Mouse (Mus musculus): ENCODE measurements around the gene Gpr153. TPM values are rescaled to one million over a fixed set of nuclear protein-coding genes. Genes with fewer than 3 reads are reported as not detected.

Gpr153 gene
- polyA plus RNA-seq, 1 experiment from 2014 or later: 13.9 TPM

DNA sequence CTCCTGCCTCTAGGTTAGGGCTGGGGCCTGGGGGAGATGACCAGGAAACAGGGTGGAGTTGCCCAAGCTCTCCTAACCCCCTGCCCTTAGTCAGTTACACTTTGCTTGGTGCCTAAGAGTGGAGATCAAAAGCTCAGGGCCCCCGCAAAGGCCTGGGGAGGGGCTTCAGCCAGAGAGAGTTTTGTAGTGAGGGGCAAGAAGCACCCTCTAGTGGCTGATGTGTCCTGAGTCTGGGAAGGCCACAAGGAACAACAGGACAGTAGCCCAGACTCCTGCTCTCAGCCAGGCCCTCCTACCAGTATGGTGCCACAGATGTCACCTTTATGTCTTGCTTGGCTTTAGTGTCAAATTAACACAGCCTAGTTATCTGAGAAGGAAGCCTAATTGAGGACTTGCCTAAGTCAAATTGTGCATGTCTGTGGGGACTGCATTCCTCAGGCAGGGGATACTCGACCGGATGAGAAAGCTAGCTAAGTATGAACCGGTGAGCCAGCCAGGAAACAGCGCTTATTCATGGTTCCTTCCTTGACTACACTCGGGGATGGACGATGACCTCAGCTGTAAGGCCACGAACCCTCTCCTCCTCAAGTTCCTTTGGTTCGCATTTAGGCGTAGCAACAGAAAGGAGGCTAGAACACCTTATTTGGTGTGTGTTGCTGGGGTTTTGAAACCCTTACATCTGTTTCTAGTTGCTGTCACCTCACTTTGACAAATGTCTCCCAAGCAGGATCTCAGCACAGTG is 20.3 kb downstream of the Gpr153 start:
- Histone ChIP-seq H3K9me3 (no peaks in the 10 kb centered on the region), H3K27me3 (replicated peaks) (peaks cover 57% of the 10 kb centered on the region), H3K36me3 (no peaks in the 10 kb centered on the region), H3K9ac (no peak overlapping the region), H3K4me1 (peaks cover 57% of the 10 kb centered on the region), H3K27ac (no peak overlapping the region), H3K4me2 (replicated peaks) (no peak overlapping the region), H3K4me3 (no peak overlapping the region)
- WGBS: 49% methylated on average over 10 of the region's 10 CpGs
- no peak for ATAC-seq (ENCODE audit: low FRiP score, low read depth)

DNA sequence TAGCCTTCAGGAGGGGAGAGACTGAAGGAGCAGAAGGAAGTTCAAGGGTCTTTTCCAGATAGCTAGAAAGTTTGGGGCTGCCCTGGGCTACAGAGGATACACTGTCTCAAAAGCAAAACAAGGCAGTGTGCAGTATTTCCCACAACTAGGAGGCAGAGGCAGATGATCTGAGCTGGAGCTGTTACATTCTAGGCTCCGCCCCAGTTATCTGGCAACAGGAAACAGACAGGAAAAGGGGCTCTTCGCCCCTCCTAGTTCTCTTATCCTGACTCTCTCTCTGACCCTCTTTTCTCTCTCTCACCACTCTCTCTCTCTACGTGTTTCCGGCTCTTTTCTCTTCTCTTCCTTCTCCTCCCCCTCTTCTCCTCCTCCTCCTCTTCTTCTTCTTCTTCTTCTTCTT is 21.9 kb downstream of the Gpr153 start:
- Histone ChIP-seq H3K27me3 (replicated peaks) (peaks cover 42% of the 10 kb centered on the region), H3K36me3 (peaks cover 13% of the 10 kb centered on the region), H3K4me2 (replicated peaks) (0 out of 2 replicates have a peak overlapping the region, but pooled peaks have one; percentile 9), H3K4me3 (no peak overlapping the region), H3K9me3 (no peaks in the 10 kb centered on the region), H3K4me1 (peaks cover 43% of the 10 kb centered on the region), H3K9ac (no peak overlapping the region), H3K27ac (no peak overlapping the region)
- ATAC-seq (ENCODE audit: low FRiP score, low read depth): no peak
- 47% methylated on average over 4 of the region's 4 CpGs for WGBS

- no peak for ATAC-seq (ENCODE audit: low FRiP score, low read depth)
- 18% methylated on average over 8 of the region's 8 CpGs for WGBS
Measured at GRCm38 (mm10) chr4:152296371-152296770, 22.3 kb downstream of the Gpr153 start.

GRCm38 (mm10) chr4:152296874-152297861 is 23.1 kb downstream of the Gpr153 start, which contains the start of gene Icmt:
Gene Icmt, plus strand, starts transcription at chr4:152297227.
- Histone ChIP-seq H3K9ac (peak within 1 kb of the TSS; percentile 95), H3K4me2 (replicated peaks) (peak within 1 kb of the TSS; percentile 97), H3K4me1 (peaks cover 30% of the 10 kb centered on the region), H3K36me3 (peaks cover 20% of the 10 kb centered on the region), H3K9me3 (no peaks in the 10 kb centered on the region), H3K27me3 (replicated peaks) (peaks cover 29% of the 10 kb centered on the region), H3K27ac (peak within 1 kb of the TSS; percentile 26; the same call in 1 of the 2 replicates), H3K4me3 (peak within 1 kb of the TSS; percentile 95)
- under 1% methylated on average over 119 of the region's 119 CpGs for WGBS
- peak; percentile 95 for ATAC-seq (ENCODE audit: low FRiP score, low read depth)

More at GRCm38 (mm10) chr4:152296371-152296770, 22.3 kb downstream of the Gpr153 start:
- Histone ChIP-seq H3K36me3 (peaks cover 18% of the 10 kb centered on the region), H3K4me1 (peaks cover 38% of the 10 kb centered on the region), H3K27me3 (replicated peaks) (peaks cover 37% of the 10 kb centered on the region), H3K4me3 (peak overlapping the region; percentile 95; the same call in 1 of the 2 replicates), H3K9me3 (no peaks in the 10 kb centered on the region), H3K9ac (0 out of 2 replicates have a peak overlapping the region, but pooled peaks have one; percentile 40), H3K4me2 (replicated peaks) (peak overlapping the region; percentile 97), H3K27ac (no peak overlapping the region)

DNA sequence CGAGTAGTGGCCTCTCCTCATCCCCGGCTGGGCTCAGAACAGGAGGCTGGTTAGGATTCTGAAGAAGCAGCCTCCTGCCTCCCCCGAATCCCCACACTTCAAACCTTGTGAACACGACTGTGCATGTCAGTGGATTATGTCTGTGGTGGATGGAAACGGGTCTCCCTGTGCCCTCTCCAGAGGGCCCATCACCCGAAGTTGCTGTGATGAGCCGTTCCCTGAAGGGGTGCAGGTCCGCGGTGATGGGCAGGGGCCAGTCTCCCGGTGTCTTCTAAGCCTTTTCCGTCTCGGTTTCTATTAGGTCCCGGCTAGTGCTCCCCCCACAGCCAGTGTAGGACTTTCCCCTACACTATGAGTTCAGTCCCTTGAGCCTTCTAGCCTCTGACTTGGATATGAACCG is 24.8 kb downstream of the Gpr153 start:
- Histone ChIP-seq H3K36me3 (peaks cover 33% of the 10 kb centered on the region), H3K9ac (peak overlapping the region; percentile 22; the same call in 1 of the 2 replicates), H3K27me3 (replicated peaks) (peaks cover 17% of the 10 kb centered on the region), H3K4me2 (replicated peaks) (0 out of 2 replicates have a peak overlapping the region, but pooled peaks have one; percentile 97), H3K4me3 (no peak overlapping the region), H3K4me1 (peaks cover 14% of the 10 kb centered on the region), H3K9me3 (no peaks in the 10 kb centered on the region), H3K27ac (no peak overlapping the region)
- whole genome bisulfite sequencing: 87% methylated on average over 14 of the region's 14 CpGs
- ATAC-seq (ENCODE audit: low FRiP score, low read depth): no peak

DNA sequence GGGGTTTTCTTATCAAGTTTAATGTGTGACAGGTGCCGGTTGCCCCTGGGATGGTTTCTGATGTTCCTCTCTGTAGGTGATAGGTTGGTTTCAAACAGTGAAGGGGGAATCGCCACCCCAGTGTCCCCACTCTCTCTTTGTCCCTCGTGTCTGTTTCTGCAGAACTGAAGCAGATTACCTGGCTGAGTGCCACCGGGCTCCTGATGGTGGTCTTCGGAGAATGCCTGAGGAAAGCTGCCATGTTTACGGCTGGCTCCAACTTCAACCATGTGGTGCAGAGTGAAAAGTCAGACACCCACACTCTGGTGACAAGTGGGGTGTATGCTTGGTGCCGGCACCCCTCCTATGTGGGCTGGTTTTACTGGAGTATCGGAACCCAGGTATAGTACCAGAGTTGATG is 26.3 kb downstream of the Gpr153 start:
- Histone ChIP-seq H3K9me3 (no peaks in the 10 kb centered on the region), H3K9ac (no peak overlapping the region), H3K36me3 (peaks cover 45% of the 10 kb centered on the region), H3K27me3 (replicated peaks) (peaks cover 7% of the 10 kb centered on the region), H3K4me1 (peaks cover 10% of the 10 kb centered on the region), H3K4me3 (no peak overlapping the region), H3K4me2 (replicated peaks) (no peak overlapping the region), H3K27ac (no peak overlapping the region)
- ATAC-seq (ENCODE audit: low FRiP score, low read depth): no peak
- WGBS: 95% methylated on average over 8 of the region's 8 CpGs

- 81% methylated on average over 11 of the region's 11 CpGs for WGBS
- no peak for ATAC-seq (ENCODE audit: low FRiP score, low read depth)
Measured at GRCm38 (mm10) chr4:152302012-152302411, 28.0 kb downstream of the Gpr153 start.

GRCm38 (mm10) chr4:152303172-152303571 is 29.1 kb downstream of the Gpr153 start:
- H3K4me1 ChIP-seq: peaks cover 12% of the 10 kb centered on the region; the same call in 1 of the 2 replicates
- 92% methylated on average over 10 of the region's 10 CpGs for WGBS
- H3K27ac ChIP-seq: no peak overlapping the region
- H3K36me3 ChIP-seq: peaks cover 45% of the 10 kb centered on the region
- no peak overlapping the region for H3K4me3 ChIP-seq
- no peak overlapping the region for H3K4me2 ChIP-seq (replicated peaks)
- no peaks in the 10 kb centered on the region for H3K27me3 ChIP-seq (replicated peaks)
- no peaks in the 10 kb centered on the region for H3K9me3 ChIP-seq
- no peak for ATAC-seq (ENCODE audit: low FRiP score, low read depth)
- H3K9ac ChIP-seq: no peak overlapping the region

More at GRCm38 (mm10) chr4:152302012-152302411, 28.0 kb downstream of the Gpr153 start:
- Histone ChIP-seq H3K4me3 (no peak overlapping the region), H3K9me3 (no peaks in the 10 kb centered on the region), H3K4me1 (peaks cover 18% of the 10 kb centered on the region), H3K9ac (no peak overlapping the region), H3K27me3 (replicated peaks) (no peaks in the 10 kb centered on the region), H3K27ac (no peak overlapping the region), H3K4me2 (replicated peaks) (no peak overlapping the region), H3K36me3 (peaks cover 45% of the 10 kb centered on the region)

DNA sequence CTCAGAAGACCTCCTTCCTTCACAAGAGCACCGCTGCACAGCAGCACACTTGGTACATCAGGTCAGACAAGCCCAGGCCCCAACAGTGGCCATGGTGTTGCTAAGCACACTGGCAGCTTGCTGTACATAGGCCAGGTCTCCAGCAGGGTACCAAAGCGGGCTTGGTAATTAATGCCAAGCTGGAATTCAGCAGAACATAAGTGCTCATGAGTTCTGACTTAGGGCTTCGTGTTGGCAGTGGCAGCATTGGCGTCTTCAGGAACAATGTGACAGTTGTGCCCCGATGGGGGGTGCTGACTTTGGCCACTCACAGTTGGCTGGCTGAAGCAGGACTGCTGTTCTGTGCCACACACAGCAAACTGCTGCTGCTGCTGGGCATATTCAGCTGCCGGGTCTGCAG is 30.7 kb downstream of the Gpr153 start:
- H3K4me3 ChIP-seq: no peak overlapping the region
- H3K9me3 ChIP-seq: no peaks in the 10 kb centered on the region
- H3K27ac ChIP-seq: no peak overlapping the region
- H3K4me2 ChIP-seq (replicated peaks): no peak overlapping the region
- peaks cover 49% of the 10 kb centered on the region for H3K36me3 ChIP-seq
- H3K9ac ChIP-seq: no peak overlapping the region
- no peak for ATAC-seq (ENCODE audit: low FRiP score, low read depth)
- peaks cover 6% of the 10 kb centered on the region for H3K27me3 ChIP-seq (replicated peaks)
- H3K4me1 ChIP-seq: peaks cover 8% of the 10 kb centered on the region; the same call in 1 of the 2 replicates
- WGBS: 93% methylated on average over 6 of the region's 6 CpGs

GRCm38 (mm10) chr4:152305991-152306390 is 32.0 kb downstream of the Gpr153 start:
- H3K4me2 ChIP-seq (replicated peaks): no peak overlapping the region
- peaks cover 37% of the 10 kb centered on the region for H3K36me3 ChIP-seq
- H3K4me1 ChIP-seq: peaks cover 8% of the 10 kb centered on the region; the same call in 1 of the 2 replicates
- H3K9me3 ChIP-seq: no peaks in the 10 kb centered on the region
- no peak overlapping the region for H3K9ac ChIP-seq
- no peak overlapping the region for H3K27ac ChIP-seq
- 73% methylated on average over 6 of the region's 6 CpGs for WGBS
- ATAC-seq (ENCODE audit: low FRiP score, low read depth): no peak
- H3K4me3 ChIP-seq: no peak overlapping the region
- H3K27me3 ChIP-seq (replicated peaks): peaks cover 19% of the 10 kb centered on the region

DNA sequence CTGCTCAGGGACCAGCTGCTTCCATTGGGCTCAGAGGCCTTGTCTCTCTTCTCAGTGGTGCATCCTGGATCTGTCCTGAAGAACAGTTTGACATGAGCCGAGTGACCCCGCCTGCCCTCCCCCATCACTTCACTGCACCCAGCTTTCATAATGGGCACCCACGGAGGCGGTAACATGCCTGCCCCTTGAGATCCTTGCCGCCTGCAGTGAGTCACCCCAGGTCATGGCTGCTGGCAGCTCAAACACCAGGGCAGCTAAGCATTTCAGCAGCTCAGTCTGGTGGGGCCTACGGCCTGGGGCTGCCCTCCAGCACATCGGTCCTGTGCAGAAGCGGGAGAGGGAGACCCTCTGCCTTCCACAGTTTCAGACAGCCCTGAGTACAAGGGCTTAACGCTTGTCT is 33.5 kb downstream of the Gpr153 start:
- H3K27me3 ChIP-seq (replicated peaks): peaks cover 35% of the 10 kb centered on the region
- no peak for ATAC-seq (ENCODE audit: low FRiP score, low read depth)
- H3K4me1 ChIP-seq: peaks cover 8% of the 10 kb centered on the region; the same call in 1 of the 2 replicates
- 84% methylated on average over 9 of the region's 9 CpGs for WGBS
- H3K27ac ChIP-seq: no peak overlapping the region
- peaks cover 30% of the 10 kb centered on the region for H3K36me3 ChIP-seq
- no peaks in the 10 kb centered on the region for H3K9me3 ChIP-seq
- H3K4me3 ChIP-seq: no peak overlapping the region
- no peak overlapping the region for H3K4me2 ChIP-seq (replicated peaks)
- no peak overlapping the region for H3K9ac ChIP-seq

DNA sequence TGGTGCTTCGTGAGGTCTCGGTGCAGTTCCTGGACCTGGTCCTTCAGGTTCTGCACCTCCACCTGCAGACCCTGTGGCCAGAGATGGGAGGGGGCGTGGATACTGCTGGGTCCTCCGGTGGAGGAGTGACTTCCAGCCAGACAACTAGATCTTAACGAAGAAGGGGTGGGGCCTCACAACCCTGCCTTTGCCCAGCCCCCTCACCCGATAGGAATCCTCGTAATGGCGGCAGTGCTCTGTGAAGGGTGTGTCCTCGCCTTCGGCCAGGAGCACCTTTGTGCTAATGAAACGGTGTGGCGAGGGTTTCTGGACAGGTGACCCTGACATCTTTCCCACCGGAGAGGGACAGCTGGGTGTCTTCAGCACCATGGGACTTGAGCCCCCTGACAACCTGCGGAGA is 38.2 kb downstream of the Gpr153 start:
- H3K9ac ChIP-seq: no peak overlapping the region
- no peak overlapping the region for H3K4me3 ChIP-seq

More for the DNA sequence above, 38.2 kb downstream of the Gpr153 start:
- peaks cover 81% of the 10 kb centered on the region for H3K27me3 ChIP-seq (replicated peaks)
- peaks cover 21% of the 10 kb centered on the region for H3K4me1 ChIP-seq
- WGBS: 1% methylated on average over 14 of the region's 14 CpGs
- no peak overlapping the region for H3K27ac ChIP-seq
- H3K36me3 ChIP-seq: peaks cover 5% of the 10 kb centered on the region
- no peaks in the 10 kb centered on the region for H3K9me3 ChIP-seq
- no peak for ATAC-seq (ENCODE audit: low FRiP score, low read depth)
- peak overlapping the region; percentile 59; the same call in 1 of the 2 replicates for H3K4me2 ChIP-seq (replicated peaks)
